Mouse (Mus musculus) lung, postnatal 0 days (tissue): ENCODE data around the gene Insc.

Experiments
- CTCF ChIP-seq: IDR thresholded peaks from 2 replicates; pipeline ENCODE4 v1.5.1; 2016; ENCODE audit warnings: antibody characterized with exemption, mild to moderate bottlenecking
- EP300 ChIP-seq: IDR thresholded peaks from 2 replicates; pipeline ENCODE4 v1.6.1; 2016; ENCODE audit warnings: antibody characterized with exemption, mild to moderate bottlenecking, control low read depth

DNA sequence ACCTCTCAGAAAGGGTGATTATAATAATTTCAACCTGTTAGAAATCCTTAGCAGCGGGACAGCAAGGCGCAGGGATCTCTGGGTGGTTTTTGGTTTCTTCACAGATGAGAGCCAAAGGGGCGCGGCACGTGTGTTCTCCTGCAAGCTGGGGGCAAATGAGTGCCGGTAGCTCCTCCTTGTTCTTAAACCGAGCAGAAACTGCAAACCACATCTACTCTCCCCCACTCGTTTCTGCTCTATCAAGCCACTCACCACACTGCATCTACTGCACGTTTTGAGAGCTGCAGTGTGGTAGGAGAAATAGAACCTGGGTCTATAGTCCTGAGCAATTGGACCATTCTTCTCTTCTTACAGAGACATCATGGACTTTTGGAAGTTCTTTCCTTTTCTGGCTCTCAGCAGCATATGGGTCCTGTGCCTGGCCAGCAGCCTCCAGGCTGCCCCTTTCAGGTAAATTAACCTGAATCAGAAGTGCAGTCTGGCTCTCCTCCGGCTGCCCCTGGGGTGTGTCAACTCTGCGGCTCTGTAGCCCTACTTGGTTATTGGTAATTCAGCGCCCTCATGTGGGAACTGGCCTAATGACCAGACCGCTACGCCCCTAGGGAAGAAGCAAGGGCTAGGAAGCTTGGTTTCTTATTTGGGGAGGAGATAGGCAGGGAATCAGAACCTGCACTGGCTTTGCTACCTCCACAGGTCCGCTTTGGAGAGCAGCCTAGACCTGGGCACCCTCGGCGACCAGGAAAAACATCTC is 23.9 kb upstream of the Insc start:
- TF ChIP-seq CTCF (peak; percentile 63), EP300 (no peak)
